Mouse (Mus musculus): ENCODE measurements around the gene Nmrk2. TPM values are rescaled to one million over a fixed set of nuclear protein-coding genes. Genes with fewer than 3 reads are reported as not detected.

The Nmrk2 gene
- polyA plus RNA-seq, 1 experiment from 2014 or later = not detected

DNA sequence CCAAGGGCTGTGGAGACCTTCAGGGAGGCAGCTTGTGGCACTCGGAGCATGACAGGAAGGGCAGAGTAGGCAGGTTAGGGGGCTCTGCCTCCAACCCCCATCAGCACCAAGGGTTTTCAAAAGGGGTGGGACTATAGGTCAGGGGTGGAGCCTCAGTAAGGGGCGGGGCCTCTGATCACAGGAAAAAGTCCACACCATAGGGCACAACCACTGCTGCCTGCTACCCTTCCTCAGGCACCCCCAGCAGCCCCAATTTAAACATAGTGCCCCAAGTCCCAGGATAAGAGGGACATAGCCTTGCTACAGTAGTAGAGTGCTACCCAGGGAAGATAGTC is 39.6 kb downstream of the Nmrk2 start:
- ATAC-seq (ENCODE audit: low FRiP score) (no peak), DNase-seq (ENCODE audit: low spot score) (no peak)
- Histone ChIP-seq H3K9me3 (ENCODE audit: control insufficient read depth, low read length) (no peaks in the 10 kb centered on the region), H3K9ac (no peak overlapping the region), H3K4me2 (replicated peaks) (no peak overlapping the region), H3K4me1 (replicated peaks; ENCODE audit: control insufficient read depth, insufficient read depth, low read length) (peaks cover 11% of the 10 kb centered on the region), H3K27ac (no peak overlapping the region), H3K27me3 (ENCODE audit: control insufficient read depth, insufficient read depth, low read length) (no peaks in the 10 kb centered on the region), H3K36me3 (replicated peaks; ENCODE audit: control insufficient read depth, insufficient read depth) (peaks cover 72% of the 10 kb centered on the region), H3K4me3 (replicated peaks; ENCODE audit: low read length) (no peak overlapping the region)
- 67% methylated on average over 2 of the region's 2 CpGs for WGBS

- no peak; the same call in 1 of the 2 replicates for ATAC-seq (ENCODE audit: low FRiP score)
- Histone ChIP-seq H3K9ac (no peak overlapping the region), H3K4me2 (replicated peaks) (no peak overlapping the region)
Observed at GRCm38 (mm10) chr10:81161602-81162317, 40.1 kb downstream of the Nmrk2 start.

GRCm38 (mm10) chr10:81154736-81155135 is 47.1 kb downstream of the Nmrk2 start:
- 84% methylated on average over 6 of the region's 6 CpGs for WGBS
- no peak overlapping the region for H3K4me2 ChIP-seq (replicated peaks)
- H3K9me3 ChIP-seq (ENCODE audit: control insufficient read depth, low read length) = no peaks in the 10 kb centered on the region
- peaks cover 80% of the 10 kb centered on the region for H3K36me3 ChIP-seq (replicated peaks; ENCODE audit: control insufficient read depth, insufficient read depth)
- no peak overlapping the region for H3K27ac ChIP-seq
- ATAC-seq (ENCODE audit: low FRiP score) (no peak), DNase-seq (ENCODE audit: low spot score) (no peak)
- no peaks in the 10 kb centered on the region for H3K4me1 ChIP-seq (replicated peaks; ENCODE audit: control insufficient read depth, insufficient read depth, low read length)
- H3K9ac ChIP-seq = no peak overlapping the region
- no peaks in the 10 kb centered on the region for H3K27me3 ChIP-seq (ENCODE audit: control insufficient read depth, insufficient read depth, low read length)
- no peak overlapping the region for H3K4me3 ChIP-seq (replicated peaks; ENCODE audit: low read length)

More at GRCm38 (mm10) chr10:81161602-81162317, 40.1 kb downstream of the Nmrk2 start:
- no peak overlapping the region for H3K27ac ChIP-seq
- 79% methylated on average over 8 of the region's 8 CpGs for whole genome bisulfite sequencing
- DNase-seq (ENCODE audit: low spot score) = no peak
- H3K27me3 ChIP-seq (ENCODE audit: control insufficient read depth, insufficient read depth, low read length) = no peaks in the 10 kb centered on the region
- H3K4me3 ChIP-seq (replicated peaks; ENCODE audit: low read length) = no peak overlapping the region
- H3K9me3 ChIP-seq (ENCODE audit: control insufficient read depth, low read length) = no peaks in the 10 kb centered on the region
- peaks cover 77% of the 10 kb centered on the region for H3K36me3 ChIP-seq (replicated peaks; ENCODE audit: control insufficient read depth, insufficient read depth)
- peaks cover 8% of the 10 kb centered on the region for H3K4me1 ChIP-seq (replicated peaks; ENCODE audit: control insufficient read depth, insufficient read depth, low read length)

DNA sequence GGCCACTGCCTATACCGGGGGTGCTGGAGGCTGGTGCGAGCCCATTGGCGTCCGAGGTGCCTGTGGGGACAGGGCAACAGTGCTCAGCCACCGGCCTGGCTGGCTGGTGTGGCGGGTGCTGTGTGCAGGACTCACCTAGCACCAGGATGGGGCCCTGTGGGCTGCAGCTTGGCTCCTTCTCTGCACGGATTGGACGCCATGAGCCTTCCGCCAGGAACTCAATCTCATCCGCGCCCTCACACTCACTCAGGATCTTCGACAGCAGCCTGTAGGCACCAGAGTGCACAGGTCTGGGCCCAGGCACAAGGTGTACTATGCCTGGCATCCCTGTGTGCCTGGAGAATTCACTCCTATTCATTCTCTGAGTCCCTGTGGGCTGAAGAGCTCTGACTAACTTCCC is 47.5 kb downstream of the Nmrk2 start:
- 93% methylated on average over 12 of the region's 12 CpGs for WGBS
- Histone ChIP-seq H3K27ac (no peak overlapping the region), H3K36me3 (replicated peaks; ENCODE audit: control insufficient read depth, insufficient read depth) (peaks cover 82% of the 10 kb centered on the region), H3K4me2 (replicated peaks) (no peak overlapping the region), H3K9me3 (ENCODE audit: control insufficient read depth, low read length) (no peaks in the 10 kb centered on the region), H3K27me3 (ENCODE audit: control insufficient read depth, insufficient read depth, low read length) (no peaks in the 10 kb centered on the region), H3K4me1 (replicated peaks; ENCODE audit: control insufficient read depth, insufficient read depth, low read length) (no peaks in the 10 kb centered on the region), H3K9ac (no peak overlapping the region), H3K4me3 (replicated peaks; ENCODE audit: low read length) (no peak overlapping the region)
- no peak for ATAC-seq (ENCODE audit: low FRiP score)
- no peak for DNase-seq (ENCODE audit: low spot score)

DNA sequence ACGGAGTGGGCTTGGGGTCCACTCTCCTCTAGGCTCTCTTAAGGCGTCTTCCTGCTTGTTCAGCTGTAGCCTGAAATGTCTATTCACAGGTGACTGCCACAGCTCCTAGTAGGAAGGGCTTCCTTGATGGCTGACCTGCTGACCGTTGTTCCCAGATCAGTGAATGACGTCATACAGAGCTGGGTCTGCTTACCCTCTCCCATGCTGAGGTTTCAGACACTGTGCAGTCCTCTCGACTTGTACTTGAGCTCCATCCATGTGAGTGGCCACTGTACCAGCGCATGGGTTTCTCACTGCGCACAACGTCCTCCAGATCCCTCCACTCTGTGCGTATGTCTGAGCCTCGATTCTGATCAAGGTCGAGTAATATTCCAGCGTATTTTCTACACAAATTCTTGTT is 49.2 kb downstream of the Nmrk2 start:
- no peak; the same call in 1 of the 2 replicates for ATAC-seq (ENCODE audit: low FRiP score)
- Histone ChIP-seq H3K9ac (no peak overlapping the region), H3K9me3 (ENCODE audit: control insufficient read depth, low read length) (no peaks in the 10 kb centered on the region), H3K4me3 (replicated peaks; ENCODE audit: low read length) (no peak overlapping the region), H3K4me1 (replicated peaks; ENCODE audit: control insufficient read depth, insufficient read depth, low read length) (no peaks in the 10 kb centered on the region), H3K4me2 (replicated peaks) (no peak overlapping the region), H3K27ac (no peak overlapping the region), H3K36me3 (replicated peaks; ENCODE audit: control insufficient read depth, insufficient read depth) (peaks cover 81% of the 10 kb centered on the region), H3K27me3 (ENCODE audit: control insufficient read depth, insufficient read depth, low read length) (no peaks in the 10 kb centered on the region)
- 85% methylated on average over 12 of the region's 12 CpGs for WGBS
- DNase-seq (ENCODE audit: low spot score) = no peak

DNA sequence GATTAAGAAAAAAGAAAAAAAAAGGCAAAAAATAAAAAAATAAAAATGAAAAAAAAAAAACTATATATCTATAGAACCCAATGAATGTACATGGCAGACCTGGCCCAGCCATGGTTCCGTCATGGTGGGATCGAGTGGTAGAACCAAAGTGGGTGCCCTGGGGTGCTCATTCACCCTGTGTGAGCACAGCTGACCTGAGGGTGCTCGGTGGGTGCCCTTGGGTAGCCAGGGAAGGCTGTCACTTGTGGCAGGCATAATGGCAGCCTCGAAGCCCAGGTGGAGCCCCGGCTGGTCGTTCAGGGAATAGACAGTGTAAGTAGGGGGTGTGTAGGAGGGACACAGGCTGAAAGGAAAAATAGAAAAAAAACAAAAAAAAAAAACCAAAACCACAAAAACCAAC is 50.6 kb downstream of the Nmrk2 start:
- H3K9ac ChIP-seq = no peak overlapping the region
- no peaks in the 10 kb centered on the region for H3K27me3 ChIP-seq (ENCODE audit: control insufficient read depth, insufficient read depth, low read length)
- H3K4me1 ChIP-seq (replicated peaks; ENCODE audit: control insufficient read depth, insufficient read depth, low read length) = no peaks in the 10 kb centered on the region
- H3K36me3 ChIP-seq (replicated peaks; ENCODE audit: control insufficient read depth, insufficient read depth) = peaks cover 81% of the 10 kb centered on the region
- DNase-seq (ENCODE audit: low spot score) = no peak
- H3K4me3 ChIP-seq (replicated peaks; ENCODE audit: low read length) = no peak overlapping the region
- no peak for ATAC-seq (ENCODE audit: low FRiP score)
- no peaks in the 10 kb centered on the region for H3K9me3 ChIP-seq (ENCODE audit: control insufficient read depth, low read length)
- no peak overlapping the region for H3K4me2 ChIP-seq (replicated peaks)
- no peak overlapping the region for H3K27ac ChIP-seq
- WGBS = 73% methylated on average over 6 of the region's 6 CpGs

Other genes with a start within 250 kb of the Nmrk2 start
- gene Gng7, start 187.1 kb downstream of the Nmrk2 start, polyA plus RNA-seq (2014; fragmentation: Nextera tagmentation; extraction: Ambion mirVana) = 17.7 and 20.9 TPM in 2 replicates
- gene Diras1, start 176.4 kb downstream of the Nmrk2 start, polyA plus RNA-seq (2014; fragmentation: Nextera tagmentation; extraction: Ambion mirVana) = 29.7 and 32.2 TPM in 2 replicates
- gene Slc39a3, start 164.6 kb downstream of the Nmrk2 start, polyA plus RNA-seq (2014; fragmentation: Nextera tagmentation; extraction: Ambion mirVana) = 33.7 and 33.8 TPM in 2 replicates
- gene Sgta, start 141.9 kb downstream of the Nmrk2 start, polyA plus RNA-seq (2014; fragmentation: Nextera tagmentation; extraction: Ambion mirVana) = 260 and 276 TPM in 2 replicates
- gene Thop1, start 132.0 kb downstream of the Nmrk2 start, polyA plus RNA-seq (2014; fragmentation: Nextera tagmentation; extraction: Ambion mirVana) = 35.9 and 37.2 TPM in 2 replicates
- gene Creb3l3, start 103.2 kb downstream of the Nmrk2 start, polyA plus RNA-seq (2014; fragmentation: Nextera tagmentation; extraction: Ambion mirVana) = 0.09 and 0.32 TPM in 2 replicates
- gene Map2k2, start 96.1 kb downstream of the Nmrk2 start, polyA plus RNA-seq (2014; fragmentation: Nextera tagmentation; extraction: Ambion mirVana) = 222 and 230 TPM in 2 replicates
- gene Zbtb7a, start 66.8 kb downstream of the Nmrk2 start, polyA plus RNA-seq (2014; fragmentation: Nextera tagmentation; extraction: Ambion mirVana) = 12.4 and 14.4 TPM in 2 replicates
- gene Pias4, start 34.1 kb downstream of the Nmrk2 start, polyA plus RNA-seq (2014; fragmentation: Nextera tagmentation; extraction: Ambion mirVana) = 43.7 and 48.3 TPM in 2 replicates
- gene Eef2, start 25.4 kb downstream of the Nmrk2 start, polyA plus RNA-seq (2014; fragmentation: Nextera tagmentation; extraction: Ambion mirVana) = 413 and 447 TPM in 2 replicates
- gene Dapk3, start 19.0 kb downstream of the Nmrk2 start, polyA plus RNA-seq (2014; fragmentation: Nextera tagmentation; extraction: Ambion mirVana) = 68.2 and 76.7 TPM in 2 replicates
- gene 4930442H23Rik, start 18.2 kb downstream of the Nmrk2 start, polyA plus RNA-seq (2014; fragmentation: Nextera tagmentation; extraction: Ambion mirVana) = 0.33 TPM in 1 of 2 replicates, not detected in the other
- gene Atcay, start 28.8 kb upstream of the Nmrk2 start, polyA plus RNA-seq (2014; fragmentation: Nextera tagmentation; extraction: Ambion mirVana) = 80.2 and 83.1 TPM in 2 replicates
- 24.2 and 25.4 TPM in 2 replicates for gene Zfr2, start 31.1 kb upstream of the Nmrk2 start, polyA plus RNA-seq (2014; fragmentation: Nextera tagmentation; extraction: Ambion mirVana)
- 30.2 and 37.0 TPM in 2 replicates for gene Matk, start 50.9 kb upstream of the Nmrk2 start, polyA plus RNA-seq (2014; fragmentation: Nextera tagmentation; extraction: Ambion mirVana)
- gene Mrpl54, start 64.9 kb upstream of the Nmrk2 start, polyA plus RNA-seq (2014; fragmentation: Nextera tagmentation; extraction: Ambion mirVana) = 136 and 142 TPM in 2 replicates
- gene Apba3, start 64.9 kb upstream of the Nmrk2 start, polyA plus RNA-seq (2014; fragmentation: Nextera tagmentation; extraction: Ambion mirVana) = 26.4 and 31.5 TPM in 2 replicates
- 3.9 and 6.0 TPM in 2 replicates for gene Tjp3, start 89.5 kb upstream of the Nmrk2 start, polyA plus RNA-seq (2014; fragmentation: Nextera tagmentation; extraction: Ambion mirVana)
- gene Pip5k1c, start 90.9 kb upstream of the Nmrk2 start, polyA plus RNA-seq (2014; fragmentation: Nextera tagmentation; extraction: Ambion mirVana) = 137 and 151 TPM in 2 replicates
- 18.7 and 20.6 TPM in 2 replicates for gene Cactin, start 119.1 kb upstream of the Nmrk2 start, polyA plus RNA-seq (2014; fragmentation: Nextera tagmentation; extraction: Ambion mirVana)
- gene Tbxa2r, start 126.7 kb upstream of the Nmrk2 start, polyA plus RNA-seq (2014; fragmentation: Nextera tagmentation; extraction: Ambion mirVana) = 4.3 and 5.4 TPM in 2 replicates
- gene Gipc3, start 141.2 kb upstream of the Nmrk2 start, polyA plus RNA-seq (2014; fragmentation: Nextera tagmentation; extraction: Ambion mirVana) = not detected in 2 replicates
- 29.0 and 34.0 TPM in 2 replicates for gene Hmg20b, start 148.4 kb upstream of the Nmrk2 start, polyA plus RNA-seq (2014; fragmentation: Nextera tagmentation; extraction: Ambion mirVana)
- 7.8 and 10.0 TPM in 2 replicates for gene Mfsd12, start 155.4 kb upstream of the Nmrk2 start, polyA plus RNA-seq (2014; fragmentation: Nextera tagmentation; extraction: Ambion mirVana)
- gene 4930404N11Rik, start 163.8 kb upstream of the Nmrk2 start, polyA plus RNA-seq (2014; fragmentation: Nextera tagmentation; extraction: Ambion mirVana) = 0.30 and 0.59 TPM in 2 replicates
- 119 and 125 TPM in 2 replicates for gene Fzr1, start 176.5 kb upstream of the Nmrk2 start, polyA plus RNA-seq (2014; fragmentation: Nextera tagmentation; extraction: Ambion mirVana)
- gene Dohh, start 182.4 kb upstream of the Nmrk2 start, polyA plus RNA-seq (2014; fragmentation: Nextera tagmentation; extraction: Ambion mirVana) = 68.9 TPM in 2 replicates
- 5.5 and 5.7 TPM in 2 replicates for gene Gm48551, start 182.4 kb upstream of the Nmrk2 start, polyA plus RNA-seq (2014; fragmentation: Nextera tagmentation; extraction: Ambion mirVana)
- gene Gm48552, start 187.0 kb upstream of the Nmrk2 start, polyA plus RNA-seq (2014; fragmentation: Nextera tagmentation; extraction: Ambion mirVana) = 1.9 and 2.2 TPM in 2 replicates
- 0.84 and 1.3 TPM in 2 replicates for gene Smim24, start 191.0 kb upstream of the Nmrk2 start, polyA plus RNA-seq (2014; fragmentation: Nextera tagmentation; extraction: Ambion mirVana)